Mouse (Mus musculus): ENCODE data around the gene Epm2aip1. TPM values are rescaled to one million over a fixed set of nuclear protein-coding genes. Genes with fewer than 3 reads are reported as not detected.
A peak's percentile ranks its signal among the peaks of the same experiment; 100 is the strongest.

Epm2aip1 gene
- polyA plus RNA-seq (2015; fragmentation: Nextera tagmentation; extraction: Ambion mirVana), result 46.2 and 60.4 TPM in 2 replicates

GRCm38 (mm10) chr9:111271434-111272160 is at the start of gene Epm2aip1, which contains the start of gene Mlh1:
TSS of gene Epm2aip1 (plus strand) at chr9:111271929.
TSS of gene Mlh1 (minus strand) at chr9:111271791.
- under 1% methylated on average over 64 of the region's 64 CpGs for WGBS

DNA sequence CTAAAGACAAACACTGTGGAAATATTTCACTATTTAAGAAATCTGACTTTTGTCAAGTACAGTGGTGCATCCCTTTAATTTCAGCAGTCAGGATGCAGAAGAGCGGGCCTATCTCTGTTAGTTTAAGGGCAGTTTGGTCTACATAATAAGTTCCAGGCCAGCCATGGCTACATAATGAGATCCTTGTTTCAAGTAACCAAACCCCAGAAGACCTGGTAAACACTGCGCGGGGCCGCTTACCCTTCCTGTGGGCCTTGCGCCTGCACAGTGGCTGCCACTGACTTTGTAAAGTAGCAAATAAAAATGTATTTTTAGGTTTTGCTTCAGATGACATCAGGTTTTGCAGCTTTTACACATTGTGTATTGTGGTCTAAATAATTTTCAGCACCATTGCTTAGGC is 48.3 kb upstream of the Epm2aip1 start:
- H3K4me2 ChIP-seq (ENCODE audit: low read length), result no peak overlapping the region
- H3K4me3 ChIP-seq (ENCODE audit: low read length), result no peak overlapping the region
- no peak overlapping the region for H3K27ac ChIP-seq (ENCODE audit: low read depth, low read length)
- H3K27me3 ChIP-seq (replicated peaks; ENCODE audit: control insufficient read depth, insufficient read depth, low read length), result no peaks in the 10 kb centered on the region
- H3K9ac ChIP-seq (ENCODE audit: low read depth, low read length), result no peak overlapping the region
- no peaks in the 10 kb centered on the region for H3K9me3 ChIP-seq (ENCODE audit: control insufficient read depth, low read length)
- peaks cover 17% of the 10 kb centered on the region; the same call in 1 of the 2 replicates for H3K36me3 ChIP-seq (ENCODE audit: control insufficient read depth, insufficient read depth, low read length)
- H3K4me1 ChIP-seq (ENCODE audit: control insufficient read depth, insufficient read depth, low read depth, low read length), result no peaks in the 10 kb centered on the region
- ATAC-seq, result no peak
- 92% methylated on average over 5 of the region's 5 CpGs for WGBS

More at GRCm38 (mm10) chr9:111271434-111272160, at the start of gene Epm2aip1, which contains the start of gene Mlh1:
- Histone ChIP-seq H3K36me3 (ENCODE audit: control insufficient read depth, insufficient read depth, low read length) (peaks cover 5% of the 10 kb centered on the region), H3K27me3 (replicated peaks; ENCODE audit: control insufficient read depth, insufficient read depth, low read length) (no peaks in the 10 kb centered on the region), H3K27ac (ENCODE audit: low read depth, low read length) (peak within 1 kb of the TSS; percentile 97), H3K4me2 (ENCODE audit: low read length) (peak within 1 kb of the TSS; percentile 79), H3K4me3 (ENCODE audit: low read length) (peak within 1 kb of the TSS; percentile 87), H3K4me1 (ENCODE audit: control insufficient read depth, insufficient read depth, low read depth, low read length) (peaks cover 44% of the 10 kb centered on the region), H3K9ac (ENCODE audit: low read depth, low read length) (peak within 1 kb of the TSS; percentile 94), H3K9me3 (ENCODE audit: control insufficient read depth, low read length) (no peaks in the 10 kb centered on the region)
- peak; percentile 100 for ATAC-seq

GRCm38 (mm10) chr9:111228446-111228845 is 43.3 kb upstream of the Epm2aip1 start:
- H3K9me3 ChIP-seq (ENCODE audit: control insufficient read depth, low read length), result no peaks in the 10 kb centered on the region
- H3K4me2 ChIP-seq (ENCODE audit: low read length), result no peak overlapping the region
- H3K27me3 ChIP-seq (replicated peaks; ENCODE audit: control insufficient read depth, insufficient read depth, low read length), result no peaks in the 10 kb centered on the region
- ATAC-seq, result no peak
- peaks cover 20% of the 10 kb centered on the region; the same call in 1 of the 2 replicates for H3K36me3 ChIP-seq (ENCODE audit: control insufficient read depth, insufficient read depth, low read length)
- H3K4me3 ChIP-seq (ENCODE audit: low read length), result no peak overlapping the region
- H3K4me1 ChIP-seq (ENCODE audit: control insufficient read depth, insufficient read depth, low read depth, low read length), result no peaks in the 10 kb centered on the region
- WGBS, result 87% methylated on average over 5 of the region's 5 CpGs
- H3K9ac ChIP-seq (ENCODE audit: low read depth, low read length), result no peak overlapping the region
- H3K27ac ChIP-seq (ENCODE audit: low read depth, low read length), result no peak overlapping the region

GRCm38 (mm10) chr9:111234701-111235100 is 37.0 kb upstream of the Epm2aip1 start:
- no peak for ATAC-seq
- no peak overlapping the region for H3K27ac ChIP-seq (ENCODE audit: low read depth, low read length)
- no peak overlapping the region for H3K9ac ChIP-seq (ENCODE audit: low read depth, low read length)
- H3K4me2 ChIP-seq (ENCODE audit: low read length), result no peak overlapping the region
- no peaks in the 10 kb centered on the region for H3K27me3 ChIP-seq (replicated peaks; ENCODE audit: control insufficient read depth, insufficient read depth, low read length)
- WGBS, result 89% methylated on average over 9 of the region's 9 CpGs
- H3K4me1 ChIP-seq (ENCODE audit: control insufficient read depth, insufficient read depth, low read depth, low read length), result no peaks in the 10 kb centered on the region
- H3K9me3 ChIP-seq (ENCODE audit: control insufficient read depth, low read length), result no peaks in the 10 kb centered on the region
- peaks cover 22% of the 10 kb centered on the region for H3K36me3 ChIP-seq (ENCODE audit: control insufficient read depth, insufficient read depth, low read length)
- no peak overlapping the region for H3K4me3 ChIP-seq (ENCODE audit: low read length)

GRCm38 (mm10) chr9:111237726-111238125 is 34.0 kb upstream of the Epm2aip1 start:
- H3K9me3 ChIP-seq (ENCODE audit: control insufficient read depth, low read length), result no peaks in the 10 kb centered on the region
- no peak for ATAC-seq
- no peaks in the 10 kb centered on the region for H3K4me1 ChIP-seq (ENCODE audit: control insufficient read depth, insufficient read depth, low read depth, low read length)
- no peak overlapping the region for H3K4me2 ChIP-seq (ENCODE audit: low read length)
- H3K36me3 ChIP-seq (ENCODE audit: control insufficient read depth, insufficient read depth, low read length), result peaks cover 25% of the 10 kb centered on the region
- no peak overlapping the region for H3K9ac ChIP-seq (ENCODE audit: low read depth, low read length)
- no peak overlapping the region for H3K4me3 ChIP-seq (ENCODE audit: low read length)
- H3K27ac ChIP-seq (ENCODE audit: low read depth, low read length), result no peak overlapping the region
- H3K27me3 ChIP-seq (replicated peaks; ENCODE audit: control insufficient read depth, insufficient read depth, low read length), result no peaks in the 10 kb centered on the region

DNA sequence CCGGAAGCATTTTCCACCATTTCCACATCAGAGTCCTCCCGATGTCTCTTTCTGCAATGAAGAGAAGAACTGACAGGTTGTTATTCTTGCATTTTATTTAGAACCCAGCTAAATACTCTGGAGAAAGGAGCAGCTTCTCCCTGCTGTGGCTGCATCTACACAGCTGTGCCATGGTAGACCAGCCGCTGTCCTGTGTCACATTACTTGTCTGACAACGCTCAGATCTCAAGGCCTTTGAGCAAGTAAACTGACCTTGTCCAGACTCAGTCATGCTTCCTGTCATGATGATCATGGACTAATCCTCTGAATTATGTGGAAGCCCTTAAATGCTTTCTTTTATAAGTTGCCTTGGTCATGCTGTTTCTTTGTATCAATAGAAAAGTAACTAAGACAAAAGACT is 31.9 kb upstream of the Epm2aip1 start:
- H3K27ac ChIP-seq (ENCODE audit: low read depth, low read length), result no peak overlapping the region
- WGBS, result 86% methylated on average over 4 of the region's 4 CpGs
- ATAC-seq, result no peak
- H3K4me2 ChIP-seq (ENCODE audit: low read length), result no peak overlapping the region
- no peaks in the 10 kb centered on the region for H3K27me3 ChIP-seq (replicated peaks; ENCODE audit: control insufficient read depth, insufficient read depth, low read length)
- H3K4me3 ChIP-seq (ENCODE audit: low read length), result no peak overlapping the region
- no peaks in the 10 kb centered on the region for H3K4me1 ChIP-seq (ENCODE audit: control insufficient read depth, insufficient read depth, low read depth, low read length)
- peaks cover 23% of the 10 kb centered on the region for H3K36me3 ChIP-seq (ENCODE audit: control insufficient read depth, insufficient read depth, low read length)
- no peak overlapping the region for H3K9ac ChIP-seq (ENCODE audit: low read depth, low read length)
- no peaks in the 10 kb centered on the region for H3K9me3 ChIP-seq (ENCODE audit: control insufficient read depth, low read length)

GRCm38 (mm10) chr9:111243384-111243783 is 28.3 kb upstream of the Epm2aip1 start:
- Histone ChIP-seq H3K27me3 (replicated peaks; ENCODE audit: control insufficient read depth, insufficient read depth, low read length) (no peaks in the 10 kb centered on the region), H3K9me3 (ENCODE audit: control insufficient read depth, low read length) (no peaks in the 10 kb centered on the region), H3K4me2 (ENCODE audit: low read length) (no peak overlapping the region), H3K9ac (ENCODE audit: low read depth, low read length) (no peak overlapping the region), H3K4me3 (ENCODE audit: low read length) (no peak overlapping the region), H3K4me1 (ENCODE audit: control insufficient read depth, insufficient read depth, low read depth, low read length) (no peaks in the 10 kb centered on the region), H3K27ac (ENCODE audit: low read depth, low read length) (no peak overlapping the region), H3K36me3 (ENCODE audit: control insufficient read depth, insufficient read depth, low read length) (peaks cover 18% of the 10 kb centered on the region)
- WGBS, result 83% methylated on average over 6 of the region's 6 CpGs
- no peak for ATAC-seq

GRCm38 (mm10) chr9:111245546-111245945 is 26.2 kb upstream of the Epm2aip1 start:
- peaks cover 21% of the 10 kb centered on the region for H3K36me3 ChIP-seq (ENCODE audit: control insufficient read depth, insufficient read depth, low read length)
- no peaks in the 10 kb centered on the region for H3K4me1 ChIP-seq (ENCODE audit: control insufficient read depth, insufficient read depth, low read depth, low read length)
- H3K9ac ChIP-seq (ENCODE audit: low read depth, low read length), result no peak overlapping the region
- no peak overlapping the region for H3K4me3 ChIP-seq (ENCODE audit: low read length)
- no peaks in the 10 kb centered on the region for H3K9me3 ChIP-seq (ENCODE audit: control insufficient read depth, low read length)
- no peaks in the 10 kb centered on the region for H3K27me3 ChIP-seq (replicated peaks; ENCODE audit: control insufficient read depth, insufficient read depth, low read length)
- 70% methylated on average over 6 of the region's 6 CpGs for WGBS
- no peak overlapping the region for H3K27ac ChIP-seq (ENCODE audit: low read depth, low read length)
- H3K4me2 ChIP-seq (ENCODE audit: low read length), result no peak overlapping the region
- ATAC-seq, result no peak

DNA sequence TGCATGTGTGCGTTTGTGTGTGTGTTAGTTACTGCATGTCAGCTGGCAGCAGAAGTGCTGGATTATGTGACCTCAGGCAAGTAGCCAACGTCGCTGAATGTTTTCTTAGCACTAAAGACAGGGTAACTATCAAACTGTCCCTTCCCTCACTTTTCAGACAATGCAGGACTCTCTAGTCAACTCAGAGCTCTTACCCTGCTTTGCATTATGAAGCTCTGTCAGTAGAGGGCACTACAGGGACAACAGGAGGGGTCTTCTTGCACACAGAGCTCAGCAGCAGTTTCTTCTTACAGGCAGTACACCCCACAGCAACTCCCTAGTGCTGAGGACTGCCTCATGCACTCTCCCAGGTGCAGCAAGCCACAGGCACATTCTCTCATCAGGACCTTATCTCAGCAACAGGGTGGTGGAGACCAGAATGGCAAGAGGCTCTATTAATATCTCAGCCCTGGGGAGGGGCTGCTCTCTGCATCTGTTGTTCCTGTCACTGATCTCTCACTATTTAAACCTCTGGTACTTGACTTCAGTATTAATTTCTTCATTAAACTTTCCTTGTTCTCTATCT is 24.0 kb upstream of the Epm2aip1 start:
- no peak overlapping the region for H3K27ac ChIP-seq (ENCODE audit: low read depth, low read length)
- no peak for ATAC-seq
- no peak overlapping the region for H3K9ac ChIP-seq (ENCODE audit: low read depth, low read length)
- peaks cover 16% of the 10 kb centered on the region for H3K36me3 ChIP-seq (ENCODE audit: control insufficient read depth, insufficient read depth, low read length)
- WGBS, result 84% methylated on average over 3 of the region's 3 CpGs
- no peaks in the 10 kb centered on the region for H3K9me3 ChIP-seq (ENCODE audit: control insufficient read depth, low read length)
- H3K4me1 ChIP-seq (ENCODE audit: control insufficient read depth, insufficient read depth, low read depth, low read length), result no peaks in the 10 kb centered on the region
- H3K4me3 ChIP-seq (ENCODE audit: low read length), result no peak overlapping the region
- no peaks in the 10 kb centered on the region for H3K27me3 ChIP-seq (replicated peaks; ENCODE audit: control insufficient read depth, insufficient read depth, low read length)
- no peak overlapping the region for H3K4me2 ChIP-seq (ENCODE audit: low read length)
